Mouse (Mus musculus) heart, adult 9 months (tissue): ENCODE measurements around the gene Gnas.

ENCODE experiments used
- DNase-seq, 2 experiments: peaks; one replicate each; pipeline ENCODE4 v3.0.0; 2022; ENCODE audit warnings: low spot score in 2 of 2

The Gnas gene

GRCm38 (mm10) chr2:174359656-174360055 lies 75.5 kb downstream of the Gnas start:
- DNase-seq = no peak

GRCm38 (mm10) chr2:174366571-174366970 lies 82.5 kb downstream of the Gnas start:
- no peak for DNase-seq

GRCm38 (mm10) chr2:174381021-174381420 lies 96.9 kb downstream of the Gnas start:
- DNase-seq = no peak

- no peak for DNase-seq
Measured at GRCm38 (mm10) chr2:174391936-174392335, 107.8 kb downstream of the Gnas start.

- no peak for DNase-seq
Measured at GRCm38 (mm10) chr2:174392554-174392953, 108.4 kb downstream of the Gnas start.

- no peak for DNase-seq
Measured at GRCm38 (mm10) chr2:174393383-174393782, 109.3 kb downstream of the Gnas start.
